Mouse (Mus musculus) stomach, embryonic 16.5 days (tissue): ENCODE data around the gene Pam. TPM values are rescaled to one million over a fixed set of nuclear protein-coding genes. Genes with fewer than 3 reads are reported as not detected.
A peak's percentile ranks its signal among the peaks of the same experiment; 100 is the strongest.

Experiments
- ATAC-seq: fragments of 200-750 bp; cut with Nextera tagmentation; 2 replicates; pipeline ENCODE4 v1.8.0; 2017; ENCODE audit warnings: moderate number of reproducible peaks, moderate TSS enrichment; ENCODE audit not compliant: insufficient read depth, low FRiP score
- H3K27ac ChIP-seq: fragments of 300-500 bp; sonication (generic); 2 replicates; pipeline ENCODE4 v1.5.1; 2014; ENCODE audit warnings: low read length
- H3K27me3 ChIP-seq: fragments of 300-500 bp; sonication (generic); 2 replicates; pipeline ENCODE4 v1.6.1; 2014; ENCODE audit warnings: low read length, control low read depth, mixed read lengths; ENCODE audit not compliant: control insufficient read depth, insufficient read depth
- H3K36me3 ChIP-seq: fragments of 300-500 bp; sonication (generic); 2 replicates; pipeline ENCODE4 v1.6.1; 2014; ENCODE audit warnings: low read length; ENCODE audit not compliant: control insufficient read depth, insufficient read depth
- H3K4me1 ChIP-seq: fragments of 300-500 bp; sonication (generic); 2 replicates; pipeline ENCODE4 v1.6.1; 2014; ENCODE audit warnings: low read length, control low read depth, mixed read lengths; ENCODE audit not compliant: control insufficient read depth, insufficient read depth
- H3K4me2 ChIP-seq: fragments of 300-500 bp; sonication (generic); 2 replicates; pipeline ENCODE4 v1.6.1; 2014; ENCODE audit warnings: low read depth, low read length, mixed read lengths
- H3K4me3 ChIP-seq: fragments of 300-500 bp; sonication (generic); replicated peaks from 2 replicates; pipeline ENCODE4 v1.5.1; 2014; ENCODE audit warnings: mild to moderate bottlenecking, low read length
- H3K9ac ChIP-seq: fragments of 300-500 bp; sonication (generic); 2 replicates; pipeline ENCODE4 v1.6.1; 2014; ENCODE audit warnings: low read length
- H3K9me3 ChIP-seq: fragments of 300-500 bp; sonication (generic); replicated peaks from 2 replicates; pipeline ENCODE4 v1.6.1; 2016; ENCODE audit warnings: low read length, control low read depth; ENCODE audit not compliant: control insufficient read depth
- WGBS: fragments of 180-500 bp; shearing (Covaris S2); extraction: QIAGEN DNeasy Blood & Tissue Kit; methylation state at CpG from one replicate; pipeline ENCODE4 v1.1.7; 2014; 5-methylcytosine and 5-hydroxymethylcytosine counted together
- polyA plus RNA-seq: library from polyadenylated mRNA; unstranded; fragments of >200 nt; fragmentation: Nextera tagmentation; extraction: Ambion mirVana; gene quantifications from 2 replicates; pipeline ENCODE4 v1.2.1, GENCODE M21; 2015

Pam gene
- polyA plus RNA-seq, 1 experiment from 2014 or later = 50.6 TPM

- H3K4me2 ChIP-seq = no peak overlapping the region
- no peaks in the 10 kb centered on the region for H3K27me3 ChIP-seq
- no peak overlapping the region for H3K9ac ChIP-seq
- no peak for ATAC-seq
- peaks cover 5% of the 10 kb centered on the region; the same call in 1 of the 2 replicates for H3K9me3 ChIP-seq
- no peak overlapping the region for H3K27ac ChIP-seq
- H3K4me1 ChIP-seq = no peaks in the 10 kb centered on the region
- WGBS = 81% methylated on average over 9 of the region's 9 CpGs
- H3K4me3 ChIP-seq = no peak overlapping the region
- H3K36me3 ChIP-seq = 0 out of 2 replicates have a peak, but pooled peaks cover 5% of the 10 kb centered on the region
Measured at GRCm38 (mm10) chr1:98071436-98071835, 24.0 kb downstream of the Pam start.

- Histone ChIP-seq H3K27ac (no peak overlapping the region), H3K27me3 (no peaks in the 10 kb centered on the region), H3K9ac (no peak overlapping the region), H3K9me3 (peaks cover 5% of the 10 kb centered on the region; the same call in 1 of the 2 replicates), H3K4me1 (no peaks in the 10 kb centered on the region), H3K36me3 (0 out of 2 replicates have a peak, but pooled peaks cover 5% of the 10 kb centered on the region), H3K4me2 (no peak overlapping the region), H3K4me3 (no peak overlapping the region)
- 62% methylated on average over 5 of the region's 5 CpGs for WGBS
- ATAC-seq = peak; percentile 58; the same call in 1 of the 2 replicates
Measured at GRCm38 (mm10) chr1:98070743-98071325, 24.6 kb downstream of the Pam start.

GRCm38 (mm10) chr1:98068177-98068576 lies 27.3 kb downstream of the Pam start:
- H3K9me3 ChIP-seq = peaks cover 5% of the 10 kb centered on the region; the same call in 1 of the 2 replicates
- H3K36me3 ChIP-seq = 0 out of 2 replicates have a peak, but pooled peaks cover 5% of the 10 kb centered on the region
- no peaks in the 10 kb centered on the region for H3K4me1 ChIP-seq
- 80% methylated on average over 4 of the region's 4 CpGs for WGBS
- no peaks in the 10 kb centered on the region for H3K27me3 ChIP-seq
- ATAC-seq = no peak
- H3K4me3 ChIP-seq = no peak overlapping the region
- H3K9ac ChIP-seq = no peak overlapping the region
- no peak overlapping the region for H3K27ac ChIP-seq
- H3K4me2 ChIP-seq = no peak overlapping the region

GRCm38 (mm10) chr1:98062074-98062473 lies 33.4 kb downstream of the Pam start:
- H3K27me3 ChIP-seq = no peaks in the 10 kb centered on the region
- H3K27ac ChIP-seq = no peak overlapping the region
- H3K4me1 ChIP-seq = no peaks in the 10 kb centered on the region
- no peak overlapping the region for H3K4me2 ChIP-seq
- WGBS = 11% methylated on average over 2 of the region's 2 CpGs
- no peak overlapping the region for H3K9ac ChIP-seq
- ATAC-seq = no peak
- no peak overlapping the region for H3K4me3 ChIP-seq
- no peaks in the 10 kb centered on the region for H3K36me3 ChIP-seq
- no peaks in the 10 kb centered on the region for H3K9me3 ChIP-seq

- no peak overlapping the region for H3K4me2 ChIP-seq
- H3K4me3 ChIP-seq = no peak overlapping the region
- no peaks in the 10 kb centered on the region for H3K36me3 ChIP-seq
- no peak for ATAC-seq
- no peak overlapping the region for H3K9ac ChIP-seq
- WGBS = 73% methylated on average over 1 of the region's 1 CpGs
- H3K9me3 ChIP-seq = no peaks in the 10 kb centered on the region
- H3K27ac ChIP-seq = no peak overlapping the region
- H3K4me1 ChIP-seq = no peaks in the 10 kb centered on the region
- H3K27me3 ChIP-seq = no peaks in the 10 kb centered on the region
Measured at GRCm38 (mm10) chr1:98059401-98059800, 36.0 kb downstream of the Pam start.

GRCm38 (mm10) chr1:98056996-98057945 lies 38.2 kb downstream of the Pam start:
- no peak overlapping the region for H3K4me2 ChIP-seq
- H3K9ac ChIP-seq = no peak overlapping the region
- ATAC-seq = no peak
- H3K27ac ChIP-seq = no peak overlapping the region
- no peaks in the 10 kb centered on the region for H3K4me1 ChIP-seq
- H3K36me3 ChIP-seq = no peaks in the 10 kb centered on the region
- no peaks in the 10 kb centered on the region for H3K9me3 ChIP-seq
- H3K4me3 ChIP-seq = no peak overlapping the region
- no peaks in the 10 kb centered on the region for H3K27me3 ChIP-seq
- WGBS = 64% methylated on average over 11 of the region's 11 CpGs

- Histone ChIP-seq H3K4me3 (no peak overlapping the region), H3K27ac (no peak overlapping the region), H3K9me3 (no peaks in the 10 kb centered on the region), H3K4me2 (no peak overlapping the region), H3K4me1 (no peaks in the 10 kb centered on the region), H3K27me3 (no peaks in the 10 kb centered on the region), H3K36me3 (no peaks in the 10 kb centered on the region), H3K9ac (no peak overlapping the region)
- ATAC-seq = no peak
- WGBS = 59% methylated on average over 6 of the region's 6 CpGs
Measured at GRCm38 (mm10) chr1:98056277-98056676, 39.2 kb downstream of the Pam start.

- Histone ChIP-seq H3K36me3 (no peaks in the 10 kb centered on the region), H3K9ac (no peak overlapping the region), H3K27ac (no peak overlapping the region), H3K27me3 (no peaks in the 10 kb centered on the region), H3K9me3 (no peaks in the 10 kb centered on the region), H3K4me3 (no peak overlapping the region), H3K4me1 (no peaks in the 10 kb centered on the region), H3K4me2 (no peak overlapping the region)
- WGBS = 87% methylated on average over 8 of the region's 8 CpGs
- no peak for ATAC-seq
Measured at GRCm38 (mm10) chr1:98055591-98055990, 39.9 kb downstream of the Pam start.

GRCm38 (mm10) chr1:98053994-98054393 lies 41.5 kb downstream of the Pam start:
- Histone ChIP-seq H3K4me1 (no peaks in the 10 kb centered on the region), H3K27me3 (no peaks in the 10 kb centered on the region), H3K4me3 (no peak overlapping the region), H3K4me2 (no peak overlapping the region), H3K9ac (no peak overlapping the region), H3K9me3 (no peaks in the 10 kb centered on the region), H3K36me3 (no peaks in the 10 kb centered on the region), H3K27ac (no peak overlapping the region)
- WGBS = 55% methylated on average over 3 of the region's 3 CpGs
- ATAC-seq = no peak
